Mouse (Mus musculus) heart, embryonic 10.5 days (tissue): ENCODE data around the gene Alg9. TPM values are rescaled to one million over a fixed set of nuclear protein-coding genes. Genes with fewer than 3 reads are reported as not detected.

Experiments used
- DNase-seq: peaks from one replicate; pipeline ENCODE4 v3.0.0-alpha.2; 2017; ENCODE audit warnings: low spot score
- H3K27ac ChIP-seq: fragments of 300-500 bp; sonication (generic); 2 replicates; pipeline ENCODE4 v1.5.1; 2016; ENCODE audit warnings: mild to moderate bottlenecking
- H3K27me3 ChIP-seq: fragments of 300-500 bp; sonication (generic); 2 replicates; pipeline ENCODE4 v1.6.1; 2016; ENCODE audit warnings: mild to moderate bottlenecking; ENCODE audit not compliant: poor library complexity, insufficient read depth, severe bottlenecking
- H3K36me3 ChIP-seq: fragments of 300-500 bp; sonication (generic); 2 replicates; pipeline ENCODE4 v1.6.1; 2016; ENCODE audit warnings: mild to moderate bottlenecking, moderate library complexity
- H3K4me1 ChIP-seq: fragments of 300-500 bp; sonication (generic); 2 replicates; pipeline ENCODE4 v1.6.1; 2016; ENCODE audit warnings: mild to moderate bottlenecking
- H3K4me3 ChIP-seq: fragments of 300-500 bp; sonication (generic); 2 replicates; pipeline ENCODE4 v1.5.1; 2016; ENCODE audit warnings: mild to moderate bottlenecking, moderate library complexity
- H3K9me3 ChIP-seq: fragments of 300-500 bp; sonication (generic); 2 replicates; pipeline ENCODE4 v1.6.1; 2016; ENCODE audit warnings: mild to moderate bottlenecking, moderate library complexity
- WGBS: fragments of 180-500 bp; shearing (Covaris S2); methylation state at CpG from one replicate; pipeline ENCODE4 v1.1.7; 2016; 5-methylcytosine and 5-hydroxymethylcytosine counted together
- polyA plus RNA-seq: library from polyadenylated mRNA; unstranded; fragments of >200 nt; fragmentation: Nextera tagmentation; extraction: Ambion mirVana; gene quantifications from 2 replicates; pipeline ENCODE4 v1.2.1, GENCODE M21; 2016

Alg9 gene
- polyA plus RNA-seq, 1 experiment from 2014 or later: 47.2 TPM

- DNase-seq: no peak
- no peaks in the 10 kb centered on the region for H3K36me3 ChIP-seq
- no peak overlapping the region; the same call in 1 of the 2 replicates for H3K27ac ChIP-seq
- H3K9me3 ChIP-seq: no peaks in the 10 kb centered on the region
- H3K4me1 ChIP-seq: peaks cover 32% of the 10 kb centered on the region
- H3K4me3 ChIP-seq: peak overlapping the region; percentile 28; the same call in 1 of the 2 replicates
- H3K27me3 ChIP-seq: no peaks in the 10 kb centered on the region
- 17% methylated on average over 11 of the region's 11 CpGs for WGBS
Measured at GRCm38 (mm10) chr9:50850271-50850670, 75.5 kb downstream of the Alg9 start.

- H3K27me3 ChIP-seq: no peaks in the 10 kb centered on the region
- H3K4me1 ChIP-seq: peaks cover 32% of the 10 kb centered on the region
- H3K36me3 ChIP-seq: no peaks in the 10 kb centered on the region
- no peaks in the 10 kb centered on the region for H3K9me3 ChIP-seq
- no peak overlapping the region for H3K27ac ChIP-seq
- H3K4me3 ChIP-seq: 0 out of 2 replicates have a peak overlapping the region, but pooled peaks have one; percentile 28
- WGBS: 38% methylated on average over 8 of the region's 8 CpGs
- DNase-seq: no peak
Measured at GRCm38 (mm10) chr9:50850713-50851112, 75.9 kb downstream of the Alg9 start.

GRCm38 (mm10) chr9:50852634-50853349 lies 78.0 kb downstream of the Alg9 start:
- H3K9me3 ChIP-seq: no peaks in the 10 kb centered on the region
- peak overlapping the region; percentile 30; the same call in 1 of the 2 replicates for H3K27ac ChIP-seq
- H3K36me3 ChIP-seq: no peaks in the 10 kb centered on the region
- WGBS: 70% methylated on average over 17 of the region's 17 CpGs
- no peak for DNase-seq
- no peak overlapping the region for H3K4me3 ChIP-seq
- peaks cover 38% of the 10 kb centered on the region for H3K4me1 ChIP-seq
- H3K27me3 ChIP-seq: no peaks in the 10 kb centered on the region

GRCm38 (mm10) chr9:50854376-50854775 lies 79.6 kb downstream of the Alg9 start:
- peaks cover 8% of the 10 kb centered on the region for H3K36me3 ChIP-seq
- H3K27ac ChIP-seq: peak overlapping the region; percentile 52; the same call in 1 of the 2 replicates
- peaks cover 41% of the 10 kb centered on the region for H3K4me1 ChIP-seq
- H3K4me3 ChIP-seq: no peak overlapping the region
- DNase-seq: peak; percentile 87
- no peaks in the 10 kb centered on the region for H3K27me3 ChIP-seq
- 59% methylated on average over 8 of the region's 8 CpGs for WGBS
- no peaks in the 10 kb centered on the region for H3K9me3 ChIP-seq

GRCm38 (mm10) chr9:50855133-50855766 lies 80.4 kb downstream of the Alg9 start:
- peaks cover 17% of the 10 kb centered on the region for H3K36me3 ChIP-seq
- no peaks in the 10 kb centered on the region for H3K9me3 ChIP-seq
- H3K4me1 ChIP-seq: peaks cover 34% of the 10 kb centered on the region
- no peak overlapping the region for H3K4me3 ChIP-seq
- WGBS: 80% methylated on average over 5 of the region's 5 CpGs
- H3K27me3 ChIP-seq: no peaks in the 10 kb centered on the region
- peak overlapping the region; percentile 95; the same call in 1 of the 2 replicates for H3K27ac ChIP-seq
- DNase-seq: no peak

- WGBS: 61% methylated on average over 5 of the region's 5 CpGs
- Histone ChIP-seq H3K27me3 (no peaks in the 10 kb centered on the region), H3K4me3 (peak overlapping the region; percentile 96), H3K9me3 (no peaks in the 10 kb centered on the region), H3K36me3 (peaks cover 22% of the 10 kb centered on the region), H3K4me1 (peaks cover 28% of the 10 kb centered on the region), H3K27ac (peak overlapping the region; percentile 95; the same call in 1 of the 2 replicates)
- DNase-seq: no peak
Measured at GRCm38 (mm10) chr9:50855780-50856179, 81.0 kb downstream of the Alg9 start.

- peaks cover 25% of the 10 kb centered on the region for H3K4me1 ChIP-seq
- DNase-seq: peak; percentile 95
- H3K9me3 ChIP-seq: no peaks in the 10 kb centered on the region
- peak overlapping the region; percentile 95 for H3K27ac ChIP-seq
- H3K4me3 ChIP-seq: peak overlapping the region; percentile 96
- peaks cover 29% of the 10 kb centered on the region for H3K36me3 ChIP-seq
- no peaks in the 10 kb centered on the region for H3K27me3 ChIP-seq
- 2% methylated on average over 45 of the region's 45 CpGs for WGBS
Measured at GRCm38 (mm10) chr9:50856341-50857081, 81.7 kb downstream of the Alg9 start.

GRCm38 (mm10) chr9:50857082-50857641 lies 82.3 kb downstream of the Alg9 start:
- Histone ChIP-seq H3K4me1 (peaks cover 25% of the 10 kb centered on the region), H3K27ac (peak overlapping the region; percentile 95), H3K36me3 (peaks cover 36% of the 10 kb centered on the region), H3K27me3 (no peaks in the 10 kb centered on the region), H3K9me3 (no peaks in the 10 kb centered on the region), H3K4me3 (peak overlapping the region; percentile 96)
- WGBS: under 1% methylated on average over 46 of the region's 46 CpGs
- peak; percentile 79 for DNase-seq

GRCm38 (mm10) chr9:50858681-50859080 lies 83.9 kb downstream of the Alg9 start:
- peaks cover 51% of the 10 kb centered on the region for H3K36me3 ChIP-seq
- no peak overlapping the region for H3K4me3 ChIP-seq
- no peaks in the 10 kb centered on the region for H3K27me3 ChIP-seq
- 93% methylated on average over 6 of the region's 6 CpGs for WGBS
- no peak for DNase-seq
- peaks cover 19% of the 10 kb centered on the region for H3K4me1 ChIP-seq
- H3K9me3 ChIP-seq: no peaks in the 10 kb centered on the region
- H3K27ac ChIP-seq: no peak overlapping the region

- no peaks in the 10 kb centered on the region for H3K9me3 ChIP-seq
- WGBS: 90% methylated on average over 18 of the region's 18 CpGs
- no peaks in the 10 kb centered on the region for H3K27me3 ChIP-seq
- no peak overlapping the region for H3K4me3 ChIP-seq
- DNase-seq: no peak
- H3K4me1 ChIP-seq: peaks cover 14% of the 10 kb centered on the region
- no peak overlapping the region for H3K27ac ChIP-seq
- H3K36me3 ChIP-seq: peaks cover 66% of the 10 kb centered on the region
Measured at GRCm38 (mm10) chr9:50861119-50861839, 86.5 kb downstream of the Alg9 start.

- no peak for DNase-seq
- Histone ChIP-seq H3K4me1 (peaks cover 10% of the 10 kb centered on the region), H3K9me3 (no peaks in the 10 kb centered on the region), H3K27ac (peak overlapping the region; percentile 62; the same call in 1 of the 2 replicates), H3K4me3 (no peak overlapping the region), H3K27me3 (no peaks in the 10 kb centered on the region), H3K36me3 (peaks cover 89% of the 10 kb centered on the region)
- WGBS: 88% methylated on average over 4 of the region's 4 CpGs
Measured at GRCm38 (mm10) chr9:50863824-50864223, 89.0 kb downstream of the Alg9 start.

- peak overlapping the region; percentile 22; the same call in 1 of the 2 replicates for H3K4me3 ChIP-seq
- H3K27ac ChIP-seq: peak overlapping the region; percentile 76; the same call in 1 of the 2 replicates
- no peaks in the 10 kb centered on the region for H3K9me3 ChIP-seq
- 39% methylated on average over 5 of the region's 5 CpGs for WGBS
- peaks cover 10% of the 10 kb centered on the region for H3K4me1 ChIP-seq
- DNase-seq: no peak
- no peaks in the 10 kb centered on the region for H3K27me3 ChIP-seq
- peaks cover 86% of the 10 kb centered on the region for H3K36me3 ChIP-seq
Measured at GRCm38 (mm10) chr9:50864877-50865276, 90.1 kb downstream of the Alg9 start.
